In the genomic region with DNA sequence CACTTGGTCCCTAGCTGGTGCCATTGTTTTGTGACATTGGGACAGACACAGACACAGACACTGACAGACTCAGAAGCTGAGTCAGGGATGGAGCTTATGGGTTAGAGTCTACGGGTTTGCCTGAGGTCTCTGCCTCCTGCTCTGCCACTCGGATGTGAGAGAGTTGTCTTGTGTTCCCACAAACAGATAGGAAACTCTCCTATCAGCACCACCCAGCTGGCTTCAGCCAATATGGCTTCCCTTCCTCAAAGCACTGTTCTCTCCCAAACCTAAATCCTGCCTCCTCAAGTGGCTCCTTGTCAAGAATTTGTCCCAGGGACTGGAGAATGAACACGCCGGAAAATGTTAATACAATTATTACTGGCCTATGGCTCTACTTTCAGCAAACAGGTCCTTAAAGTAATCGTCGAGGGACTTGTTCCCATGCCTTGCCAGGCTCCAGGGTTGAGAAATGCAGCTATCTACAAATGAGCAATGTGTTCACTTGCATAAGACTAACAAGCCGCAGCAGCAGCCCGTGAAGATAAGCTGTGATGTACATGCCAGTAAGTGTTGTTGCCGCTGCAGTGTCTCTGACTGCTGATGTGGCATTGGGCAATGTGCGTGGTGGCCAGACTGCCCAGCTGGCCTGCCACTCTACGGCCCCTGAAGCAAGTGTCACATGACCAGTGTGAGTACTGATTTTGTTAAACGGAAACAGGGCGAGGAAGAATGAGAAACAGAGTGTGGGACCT, we compare ENCODE assay signal across 11 mouse cellular contexts. TPM values are rescaled to one million over a fixed set of nuclear protein-coding genes. Genes with fewer than 3 reads are reported as not detected.
DNase-seq lines count a peak whose midpoint lies in the region; ATAC-seq and TF ChIP-seq lines count a peak whose summit lies in the region.
"Had no signal": no experiment of that assay in that cellular context is flagged by ENCODE, and none has a peak within 500 bp of the region (broad histone marks: within the 10 kb centered on the region; RNA-seq: fewer than 3 reads in every experiment).

No protein-coding gene starts in this region.

- H3K4me3 ChIP-seq in testis, adult 2 months (ENCODE audit: control insufficient read depth, low read depth, low read length) = no peak overlapping the region
- H3K4me3 ChIP-seq in liver, embryonic 14.5 days (ENCODE audit: insufficient read depth in 1 of 2, low read depth in 2 of 2, low read length in 2 of 2) = no peak overlapping the region
- H3K4me3 ChIP-seq: midbrain, embryonic 12.5 days had no signal

- H3K36me3 ChIP-seq in testis, adult 2 months (ENCODE audit: control insufficient read depth, insufficient read depth, low read length) = no peaks in the 10 kb centered on the region
- no peaks in the 10 kb centered on the region for H3K36me3 ChIP-seq in liver, embryonic 14.5 days (replicated peaks; ENCODE audit: control insufficient read depth, insufficient read depth, low read depth)
- H3K36me3 ChIP-seq: midbrain, embryonic 12.5 days had no signal

- ATAC-seq in granulocyte monocyte progenitor cell, adult 5-6 weeks (replicated peaks; ENCODE audit: poor library complexity, severe bottlenecking) = peak; percentile 94
- ATAC-seq in liver, embryonic 14.5 days (ENCODE audit: insufficient read depth) = peak; percentile 86
- no peak for ATAC-seq in erythroblast, adult 5-6 weeks (replicated peaks; ENCODE audit: low FRiP score, poor library complexity, severe bottlenecking)

- WGBS in liver, embryonic 14.5 days (ENCODE audit: insufficient replicate concordance) = 24% methylated on average over 13 of the region's 13 CpGs

- peak; percentile 55 for TF ChIP-seq EP300 in liver, embryonic 14.5 days (IDR thresholded peaks at IDR 0.05; ENCODE audit: low read depth)

- H3K27me3 ChIP-seq in testis, adult 2 months (ENCODE audit: control insufficient read depth, insufficient read depth, low read length) = no peaks in the 10 kb centered on the region
- H3K27me3 ChIP-seq in liver, embryonic 14.5 days (ENCODE audit: control insufficient read depth, insufficient read depth, low read length) = no peaks in the 10 kb centered on the region
- H3K27me3 ChIP-seq: midbrain, embryonic 12.5 days had no signal

- H3K27ac ChIP-seq in testis, adult 2 months (ENCODE audit: control insufficient read depth, insufficient read depth, low read depth, low read length) = peak overlapping the region; percentile 16; the same call in 1 of the 2 replicates
- H3K27ac ChIP-seq in liver, embryonic 14.5 days = no peak overlapping the region
- H3K27ac ChIP-seq: kidney, postnatal 0 days; midbrain, embryonic 12.5 days had no signal

- no peak for TF ChIP-seq CTCF in testis, adult 2 months (IDR thresholded peaks at IDR 0.05; ENCODE audit: control insufficient read depth, insufficient read depth, insufficient replicate concordance, low read depth, low read length)
- TF ChIP-seq CTCF in liver, embryonic 14.5 days (IDR thresholded peaks at IDR 0.05; ENCODE audit: low read depth) = no peak

- no peak for TF ChIP-seq POLR2A in testis, adult 2 months (IDR thresholded peaks at IDR 0.05; ENCODE audit: control insufficient read depth, low read depth, low read length)

- no peak for DNase-seq in testis, postnatal 10 days (ENCODE audit: low spot score)
- peak in 1 of 3 experiments; percentile 43 for DNase-seq in liver, embryonic 14.5 days (ENCODE audit: low read depth in 3 of 3, low spot score in 3 of 3)
- DNase-seq in spleen, postnatal 4 days (ENCODE audit: low spot score in 2 of 2) = peak; percentile 41 to 67
- no peak for DNase-seq in left cerebral cortex, adult 9 months (ENCODE audit: low spot score in 2 of 2)
- DNase-seq in gastrocnemius, postnatal 10 days = no peak

- H3K4me2 ChIP-seq in liver, embryonic 14.5 days (ENCODE audit: low read depth) = no peak overlapping the region; the same call in 1 of the 2 replicates
- H3K4me2 ChIP-seq: midbrain, embryonic 12.5 days had no signal

- no peak overlapping the region for H3K9ac ChIP-seq in liver, embryonic 14.5 days (replicated peaks)
- H3K9ac ChIP-seq: midbrain, embryonic 12.5 days had no signal

- H3K4me1 ChIP-seq in testis, adult 2 months (ENCODE audit: control insufficient read depth, insufficient read depth, low read length) = peaks cover 3% of the 10 kb centered on the region
- peaks cover 3 to 12% of the 10 kb centered on the region in 2 experiments; a peak in 3 of 4 replicates for H3K4me1 ChIP-seq in liver, embryonic 14.5 days (replicated peaks; ENCODE audit: control insufficient read depth in 2 of 2, insufficient read depth in 2 of 2, low read length in 1 of 2)

- no peaks in the 10 kb centered on the region for H3K9me3 ChIP-seq in liver, embryonic 14.5 days (ENCODE audit: control insufficient read depth, low read length)
- H3K9me3 ChIP-seq: midbrain, embryonic 12.5 days had no signal

RNA-seq across cellular contexts. Expression of gene Rfx8, which starts 33.6 kb away (rescaled TPM):
- polyA plus RNA-seq in testis, adult 2 months (2012; rRNA removed) = 37.8 and 39.1 TPM in 2 replicates
- total RNA-seq in granulocyte monocyte progenitor cell, adult 5-6 weeks (2014; fragmentation: Nextera tagmentation) = not detected in 2 replicates
- 0.86 TPM in 1 of 2 replicates, not detected in the other for total RNA-seq in granulocyte monocyte progenitor cell, adult 5-6 weeks (2017)
- 0.02 and 0.04 TPM in 2 replicates for polyA plus RNA-seq in liver, embryonic 14.5 days (2012; rRNA removed)
- not detected in 2 replicates for polyA plus RNA-seq in liver, embryonic 14.5 days (2014; fragmentation: Nextera tagmentation; extraction: Ambion mirVana)
- under 1 TPM; 0.25 to 0.45 TPM for total RNA-seq in gastrocnemius, postnatal 10 days (2021)
- total RNA-seq in erythroblast, adult 5-6 weeks (2015; ENCODE audit: low replicate concordance) = not detected in 2 replicates
- not detected in 2 replicates for total RNA-seq in erythroblast, adult 5-6 weeks (2017; ENCODE audit: low replicate concordance)

RNA-seq across cellular contexts. Expression of gene Gm3646, which starts 50.7 kb away (rescaled TPM):
- polyA plus RNA-seq in testis, adult 2 months (2012; rRNA removed) = not detected in 2 replicates
- not detected in 2 replicates for total RNA-seq in granulocyte monocyte progenitor cell, adult 5-6 weeks (2014; fragmentation: Nextera tagmentation)
- total RNA-seq in granulocyte monocyte progenitor cell, adult 5-6 weeks (2017) = not detected in 2 replicates
- polyA plus RNA-seq in liver, embryonic 14.5 days (2012; rRNA removed) = not detected in 2 replicates
- polyA plus RNA-seq in liver, embryonic 14.5 days (2014; fragmentation: Nextera tagmentation; extraction: Ambion mirVana) = not detected in 2 replicates
- 1 to 10 TPM in 1 of 2 experiments, under 1 TPM in 1; 0.95 to 2.3 TPM for total RNA-seq in gastrocnemius, postnatal 10 days (2021)
- total RNA-seq in erythroblast, adult 5-6 weeks (2015; ENCODE audit: low replicate concordance) = not detected in 2 replicates
- total RNA-seq in erythroblast, adult 5-6 weeks (2017; ENCODE audit: low replicate concordance) = not detected in 2 replicates
- polyA plus RNA-seq: kidney, postnatal 0 days; midbrain, embryonic 12.5 days; urinary bladder, adult 2 months had no signal

Comparison
In these comparisons a context has a peak if more than half of its experiments do, and no peak if none do; other contexts are left out.
1. DNase-seq: peak in spleen, postnatal 4 days (2 of 2); none in testis, postnatal 10 days (single experiment), left cerebral cortex, adult 9 months (0 of 2) and gastrocnemius, postnatal 10 days (single experiment).